Mouse (Mus musculus) forelimb bud, embryonic 11.5 days (tissue): ENCODE results near the gene Meig1.
A peak's percentile ranks its signal among the peaks of the same experiment; 100 is the strongest.
"Not testable (repeated sequence)": the region's sequence is repeated elsewhere in the genome, so short reads cannot be mapped to it uniquely, and the experiment has no call there.

ENCODE experiments used
- DNase-seq: peaks from one replicate; pipeline ENCODE4 v3.0.0-alpha.2; 2012; ENCODE audit warnings: low read depth, low spot score

Meig1 gene

GRCm38 (mm10) chr2:3422548-3422947, at the start of gene Meig1:
Meig1 (minus strand) TSS chr2:3422648.
- no peak for DNase-seq

- DNase-seq = no peak
Observed at GRCm38 (mm10) chr2:3456590-3456989, 34.1 kb upstream of the Meig1 start.

GRCm38 (mm10) chr2:3453096-3453495, 30.6 kb upstream of the Meig1 start:
- DNase-seq = no peak

GRCm38 (mm10) chr2:3449431-3449830, 27.0 kb upstream of the Meig1 start:
- DNase-seq = no peak

- DNase-seq = no peak
Observed at GRCm38 (mm10) chr2:3445984-3446383, 23.5 kb upstream of the Meig1 start.

GRCm38 (mm10) chr2:3444206-3444605, 21.8 kb upstream of the Meig1 start:
- DNase-seq = no peak

GRCm38 (mm10) chr2:3437956-3438355, 15.5 kb upstream of the Meig1 start:
- no peak for DNase-seq

GRCm38 (mm10) chr2:3435369-3436061, 13.1 kb upstream of the Meig1 start:
- no peak for DNase-seq

GRCm38 (mm10) chr2:3430956-3431355, 8.5 kb upstream of the Meig1 start:
- DNase-seq = peak; percentile 26

GRCm38 (mm10) chr2:3424579-3424910, 2.1 kb upstream of the Meig1 start:
- no peak for DNase-seq

GRCm38 (mm10) chr2:3423841-3424578, 1.6 kb upstream of the Meig1 start, which contains the start of gene Dclre1c:
Dclre1c (plus strand) TSS chr2:3424131.
- DNase-seq = peak; percentile 92

GRCm38 (mm10) chr2:3420157-3420556, 2.3 kb downstream of the Meig1 start:
- DNase-seq = no peak

GRCm38 (mm10) chr2:3418883-3419431, 3.5 kb downstream of the Meig1 start:
- DNase-seq = peak; percentile 92

GRCm38 (mm10) chr2:3415676-3416075, 6.8 kb downstream of the Meig1 start:
- no peak for DNase-seq

GRCm38 (mm10) chr2:3414241-3414640, 8.2 kb downstream of the Meig1 start:
- DNase-seq = peak; percentile 66

GRCm38 (mm10) chr2:3407756-3408155, 14.7 kb downstream of the Meig1 start:
- DNase-seq = no peak

- no peak for DNase-seq
Observed at GRCm38 (mm10) chr2:3405981-3406380, 16.5 kb downstream of the Meig1 start.

GRCm38 (mm10) chr2:3397110-3397509, 25.3 kb downstream of the Meig1 start, which contains the start of gene Olah:
Olah (minus strand) TSS chr2:3397210.
- DNase-seq = not testable (repeated sequence)

GRCm38 (mm10) chr2:3391945-3392344, 30.5 kb downstream of the Meig1 start:
- no peak for DNase-seq

GRCm38 (mm10) chr2:3387105-3387860, 35.2 kb downstream of the Meig1 start:
- no peak for DNase-seq

GRCm38 (mm10) chr2:3365127-3365526, 57.3 kb downstream of the Meig1 start:
- DNase-seq = no peak

- DNase-seq = no peak
Observed at GRCm38 (mm10) chr2:3361067-3361466, 61.4 kb downstream of the Meig1 start.
